Mouse (Mus musculus) kidney, adult 8-10 months (tissue): ENCODE results near the gene Dennd5b.

Source experiments
- DNase-seq, 2 experiments: peaks; one replicate each; pipeline ENCODE4 v3.0.0; 2022

Dennd5b gene

GRCm38 (mm10) chr6:149100174-149101075 lies 1.1 kb downstream of the Dennd5b start:
- DNase-seq, result peak; percentile 84 to 85

- DNase-seq, result no peak
These were observed 2.5 kb downstream of the Dennd5b start for GRCm38 (mm10) chr6:149098993-149099392.

GRCm38 (mm10) chr6:149097276-149097675 lies 4.2 kb downstream of the Dennd5b start:
- DNase-seq, result no peak

- peak in 1 of 2 experiments; percentile 32 for DNase-seq
These were observed 5.2 kb downstream of the Dennd5b start for GRCm38 (mm10) chr6:149096233-149096632.

GRCm38 (mm10) chr6:149095389-149095788 lies 6.1 kb downstream of the Dennd5b start:
- DNase-seq, result no peak

GRCm38 (mm10) chr6:149094555-149094954 lies 6.9 kb downstream of the Dennd5b start:
- DNase-seq, result no peak

- peak; percentile 23 to 54 for DNase-seq
These were observed 8.0 kb downstream of the Dennd5b start for GRCm38 (mm10) chr6:149093465-149093864.

- no peak for DNase-seq
These were observed 9.1 kb downstream of the Dennd5b start for GRCm38 (mm10) chr6:149092406-149092805.

- DNase-seq, result no peak
These were observed 24.2 kb downstream of the Dennd5b start for GRCm38 (mm10) chr6:149077136-149077808.

- no peak for DNase-seq
These were observed 27.6 kb downstream of the Dennd5b start for GRCm38 (mm10) chr6:149073854-149074253.

- no peak for DNase-seq
These were observed 28.6 kb downstream of the Dennd5b start for GRCm38 (mm10) chr6:149072873-149073272.

GRCm38 (mm10) chr6:149070592-149071124 lies 30.8 kb downstream of the Dennd5b start:
- DNase-seq, result no peak

GRCm38 (mm10) chr6:149063382-149063781 lies 38.1 kb downstream of the Dennd5b start:
- no peak for DNase-seq

- DNase-seq, result no peak
These were observed 40.7 kb downstream of the Dennd5b start for GRCm38 (mm10) chr6:149060670-149061387.

- DNase-seq, result peak; percentile 34 to 48
These were observed 43.5 kb downstream of the Dennd5b start for GRCm38 (mm10) chr6:149057947-149058391.

GRCm38 (mm10) chr6:149054780-149055179 lies 46.7 kb downstream of the Dennd5b start:
- no peak for DNase-seq

- DNase-seq, result no peak
These were observed 50.3 kb downstream of the Dennd5b start for GRCm38 (mm10) chr6:149050978-149051723.

- DNase-seq, result no peak
These were observed 61.4 kb downstream of the Dennd5b start for GRCm38 (mm10) chr6:149040099-149040498.

GRCm38 (mm10) chr6:149032198-149032597 lies 69.3 kb downstream of the Dennd5b start:
- DNase-seq, result no peak

- no peak for DNase-seq
These were observed 70.1 kb downstream of the Dennd5b start for GRCm38 (mm10) chr6:149031377-149031776.

GRCm38 (mm10) chr6:149018431-149018830 lies 83.0 kb downstream of the Dennd5b start:
- DNase-seq, result no peak

GRCm38 (mm10) chr6:149010766-149011301 lies 90.6 kb downstream of the Dennd5b start:
- DNase-seq, result no peak
